Mouse (Mus musculus): ENCODE data around the gene Mcf2l. TPM values are rescaled to one million over a fixed set of nuclear protein-coding genes. Genes with fewer than 3 reads are reported as not detected.
A peak's percentile ranks its signal among the peaks of the same experiment; 100 is the strongest.

Mcf2l gene
- polyA plus RNA-seq, 1 experiment from 2014 or later, result 22.7 TPM

DNA sequence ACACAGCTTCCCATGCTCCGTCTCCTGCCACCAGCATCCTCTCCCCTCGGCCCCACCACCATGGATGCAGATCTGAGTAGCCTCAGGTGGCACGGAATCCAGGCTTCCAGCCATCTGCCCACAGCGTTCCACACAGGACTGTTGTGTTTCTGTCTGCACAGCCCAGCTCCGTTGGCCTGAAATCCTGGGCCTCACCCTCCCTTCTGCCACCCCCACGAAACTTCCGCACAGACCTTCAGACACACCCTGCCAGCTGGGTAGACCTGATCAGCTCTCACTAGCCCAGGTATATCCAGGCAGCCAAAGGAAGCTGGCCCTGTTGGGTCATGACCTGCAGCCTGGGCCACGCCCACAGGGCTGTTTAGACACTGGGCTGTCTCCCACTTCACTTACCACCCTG lies 66.9 kb downstream of the Mcf2l start:
- no peaks in the 10 kb centered on the region for H3K27me3 ChIP-seq
- ATAC-seq (replicated peaks; ENCODE audit: low FRiP score), result no peak
- H3K4me1 ChIP-seq, result peaks cover 10% of the 10 kb centered on the region
- no peak overlapping the region for H3K27ac ChIP-seq
- no peak overlapping the region for H3K4me2 ChIP-seq
- 80% methylated on average over 8 of the region's 8 CpGs for WGBS
- H3K9ac ChIP-seq, result no peak overlapping the region
- no peaks in the 10 kb centered on the region for H3K9me3 ChIP-seq (replicated peaks)
- no peak overlapping the region for H3K4me3 ChIP-seq (replicated peaks)
- H3K36me3 ChIP-seq, result no peaks in the 10 kb centered on the region

DNA sequence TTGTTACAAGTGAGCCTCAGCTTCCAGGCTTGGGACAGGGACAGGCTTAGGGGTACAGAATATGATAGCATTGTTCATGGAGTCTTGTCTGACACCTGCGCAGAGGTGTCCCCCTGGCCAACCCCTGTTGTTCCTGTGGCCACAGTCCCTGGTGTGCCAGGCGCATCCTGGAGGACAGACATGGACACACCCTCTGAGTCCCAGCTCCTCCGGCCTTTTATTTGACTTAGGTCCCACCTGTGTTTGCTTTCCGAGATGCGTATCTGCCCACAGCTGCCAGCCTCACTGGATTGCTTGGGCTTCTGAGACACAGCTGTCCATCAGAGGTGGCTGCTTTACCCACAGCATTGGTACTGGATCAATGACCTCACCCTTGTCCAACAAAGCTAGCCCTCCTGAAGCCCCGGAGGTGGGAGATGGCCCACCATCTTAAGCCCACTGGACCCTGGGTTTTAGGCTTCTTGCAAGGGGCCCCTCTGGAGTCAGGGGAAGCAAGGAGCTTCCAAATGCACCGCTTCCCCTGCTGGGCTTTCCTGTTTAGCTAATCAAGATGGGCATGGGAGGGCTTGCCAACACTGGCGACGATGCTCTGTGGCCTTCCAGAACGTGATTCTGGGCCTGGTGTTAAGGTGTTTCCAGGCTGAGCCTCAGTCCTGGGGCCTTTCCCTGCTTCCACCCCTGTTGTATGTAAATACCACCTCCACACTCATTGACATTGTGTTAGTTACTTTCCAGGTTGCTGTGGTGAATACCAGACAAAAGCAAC lies 67.7 kb downstream of the Mcf2l start:
- Histone ChIP-seq H3K4me1 (peaks cover 5% of the 10 kb centered on the region; the same call in 1 of the 2 replicates), H3K4me3 (replicated peaks) (no peak overlapping the region), H3K36me3 (no peaks in the 10 kb centered on the region), H3K9me3 (replicated peaks) (no peaks in the 10 kb centered on the region), H3K27ac (no peak overlapping the region), H3K27me3 (no peaks in the 10 kb centered on the region), H3K9ac (no peak overlapping the region), H3K4me2 (no peak overlapping the region)
- WGBS, result 82% methylated on average over 10 of the region's 10 CpGs
- no peak for ATAC-seq (replicated peaks; ENCODE audit: low FRiP score)

DNA sequence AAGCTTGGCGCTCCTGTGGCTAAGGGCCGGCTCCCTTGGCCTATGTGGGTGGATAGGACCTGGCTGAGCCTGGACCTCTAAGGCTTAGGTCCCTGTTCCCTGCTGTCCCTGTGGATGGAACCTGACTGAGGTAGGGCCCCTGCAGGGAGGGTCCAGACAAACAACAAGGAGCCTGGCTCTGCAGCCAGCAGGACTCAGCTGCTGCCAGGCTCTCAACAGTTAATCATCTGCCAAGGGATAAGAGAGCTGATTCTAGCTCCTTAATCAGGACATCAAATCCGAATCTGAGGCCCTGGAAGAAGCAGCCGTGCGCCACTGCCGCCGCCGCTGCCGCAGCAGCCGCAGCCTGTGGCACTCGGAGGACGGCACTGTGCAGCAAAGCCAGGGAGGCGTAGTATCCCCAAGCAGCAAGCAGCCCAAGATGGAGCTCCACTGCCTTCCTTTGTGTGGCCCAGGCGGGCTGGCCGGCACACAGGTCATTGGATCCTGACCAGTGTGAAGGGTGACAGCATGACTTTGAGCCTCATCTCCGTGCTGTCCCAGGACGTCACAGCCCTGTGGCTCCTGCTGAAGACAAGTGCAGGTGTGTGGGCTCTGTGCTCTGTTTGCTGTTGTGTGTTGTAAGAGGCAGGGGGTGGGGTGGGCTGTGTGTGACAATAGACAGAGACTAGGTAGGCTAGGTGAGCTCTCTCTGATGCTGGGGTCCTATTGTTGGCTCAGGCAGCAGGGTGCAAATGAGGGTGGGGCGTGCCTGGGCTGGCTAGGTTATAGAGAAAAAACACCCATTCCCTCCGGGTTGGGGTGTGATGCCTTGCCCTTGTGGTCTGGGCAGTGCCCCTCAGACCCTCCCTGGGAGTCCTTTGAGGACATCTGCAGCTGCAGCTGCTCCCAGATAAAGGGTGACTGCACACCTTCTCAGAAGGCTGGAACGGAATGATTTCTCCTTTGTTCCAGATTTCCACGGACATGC lies 74.3 kb downstream of the Mcf2l start:
- no peaks in the 10 kb centered on the region for H3K27me3 ChIP-seq
- H3K9me3 ChIP-seq (replicated peaks), result no peaks in the 10 kb centered on the region
- ATAC-seq (replicated peaks; ENCODE audit: low FRiP score), result peak; percentile 89
- peaks cover 55% of the 10 kb centered on the region for H3K4me1 ChIP-seq
- 8% methylated on average over 21 of the region's 21 CpGs for WGBS
- peak overlapping the region; percentile 72 for H3K4me2 ChIP-seq
- H3K9ac ChIP-seq, result peak overlapping the region; percentile 42
- H3K36me3 ChIP-seq, result no peaks in the 10 kb centered on the region
- peak overlapping the region; percentile 49 for H3K4me3 ChIP-seq (replicated peaks)
- peak overlapping the region; percentile 80 for H3K27ac ChIP-seq

DNA sequence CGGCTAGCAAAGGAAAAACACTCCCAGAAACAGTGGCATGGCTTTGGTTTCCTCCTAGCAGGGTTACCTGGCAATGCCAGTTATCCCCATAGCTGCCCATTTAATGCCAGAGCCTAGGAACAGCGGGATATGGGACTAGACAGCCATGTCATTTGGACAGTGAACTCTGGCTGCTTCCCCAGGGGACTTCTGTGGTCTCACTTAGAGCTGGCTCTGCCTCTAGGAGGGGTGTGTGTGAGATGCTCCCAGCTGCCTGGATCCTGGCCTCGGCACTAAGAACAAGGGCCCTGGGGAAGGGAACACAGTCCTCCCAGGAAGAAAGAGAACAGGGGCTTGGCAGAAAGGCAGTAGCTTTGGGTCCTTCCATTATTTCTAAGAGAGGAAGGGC lies 75.0 kb downstream of the Mcf2l start:
- H3K9me3 ChIP-seq (replicated peaks), result no peaks in the 10 kb centered on the region
- no peaks in the 10 kb centered on the region for H3K27me3 ChIP-seq
- peak overlapping the region; percentile 49 for H3K4me3 ChIP-seq (replicated peaks)
- H3K4me2 ChIP-seq, result peak overlapping the region; percentile 72
- no peaks in the 10 kb centered on the region for H3K36me3 ChIP-seq
- peak overlapping the region; percentile 80 for H3K27ac ChIP-seq
- WGBS, result 14% methylated on average over 3 of the region's 3 CpGs
- peak overlapping the region; percentile 36 for H3K9ac ChIP-seq
- ATAC-seq (replicated peaks; ENCODE audit: low FRiP score), result no peak
- H3K4me1 ChIP-seq, result peaks cover 58% of the 10 kb centered on the region

DNA sequence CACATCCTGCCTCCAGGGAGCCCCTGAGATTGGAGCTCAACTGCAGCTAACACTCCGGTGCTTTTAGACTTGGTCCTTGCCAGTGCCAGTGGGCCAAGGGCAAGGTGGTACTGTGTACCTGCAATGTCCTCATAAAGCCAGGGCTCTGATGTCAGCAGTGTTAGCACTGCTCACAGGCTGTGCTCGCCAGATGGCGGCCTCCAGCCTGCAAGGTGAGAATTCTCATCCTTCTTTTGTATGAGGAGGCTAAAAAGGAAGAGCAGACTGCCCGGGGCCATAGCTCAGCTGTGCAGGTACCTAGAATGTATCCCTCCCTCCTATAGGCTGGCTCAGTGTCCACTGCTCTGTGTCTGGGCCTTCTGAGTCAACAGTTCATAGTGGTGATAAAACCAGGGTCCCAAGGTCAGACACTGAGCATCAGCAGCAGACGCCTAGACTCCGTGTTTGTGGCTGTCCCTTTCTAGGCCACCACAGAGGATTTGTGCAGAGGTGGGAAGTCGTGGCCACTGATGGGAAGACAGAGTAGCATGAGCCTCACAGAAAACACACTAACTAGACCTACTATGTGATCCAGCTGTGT lies 77.5 kb downstream of the Mcf2l start:
- Histone ChIP-seq H3K27me3 (no peaks in the 10 kb centered on the region), H3K27ac (no peak overlapping the region), H3K9me3 (replicated peaks) (no peaks in the 10 kb centered on the region), H3K36me3 (no peaks in the 10 kb centered on the region), H3K9ac (no peak overlapping the region), H3K4me3 (replicated peaks) (no peak overlapping the region), H3K4me2 (no peak overlapping the region), H3K4me1 (peaks cover 73% of the 10 kb centered on the region)
- 60% methylated on average over 7 of the region's 7 CpGs for WGBS
- ATAC-seq (replicated peaks; ENCODE audit: low FRiP score), result no peak

DNA sequence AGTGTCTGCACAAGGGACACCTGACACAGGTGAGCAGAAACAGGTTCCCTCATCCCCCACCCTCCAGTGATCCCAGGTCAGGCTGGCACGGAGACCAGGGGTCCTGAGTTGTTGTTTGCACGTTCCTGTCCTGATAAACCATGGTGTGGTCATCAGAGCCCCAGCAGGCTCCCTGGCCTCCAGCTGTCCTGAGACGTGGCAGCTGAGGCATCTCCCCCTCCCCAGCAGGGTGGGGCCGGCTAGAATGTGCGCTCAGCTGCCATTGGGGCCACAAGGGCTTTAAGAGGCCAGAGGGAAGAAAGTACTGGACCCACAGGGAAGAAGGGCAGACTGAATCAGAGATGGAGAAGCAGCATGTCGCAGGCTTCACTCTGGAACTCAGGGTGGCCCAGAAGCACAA lies 79.1 kb downstream of the Mcf2l start:
- Histone ChIP-seq H3K27ac (no peak overlapping the region), H3K9me3 (replicated peaks) (no peaks in the 10 kb centered on the region), H3K4me3 (replicated peaks) (no peak overlapping the region), H3K27me3 (no peaks in the 10 kb centered on the region), H3K36me3 (no peaks in the 10 kb centered on the region), H3K9ac (no peak overlapping the region), H3K4me2 (no peak overlapping the region), H3K4me1 (peaks cover 80% of the 10 kb centered on the region)
- WGBS, result 43% methylated on average over 6 of the region's 6 CpGs
- ATAC-seq (replicated peaks; ENCODE audit: low FRiP score), result no peak

DNA sequence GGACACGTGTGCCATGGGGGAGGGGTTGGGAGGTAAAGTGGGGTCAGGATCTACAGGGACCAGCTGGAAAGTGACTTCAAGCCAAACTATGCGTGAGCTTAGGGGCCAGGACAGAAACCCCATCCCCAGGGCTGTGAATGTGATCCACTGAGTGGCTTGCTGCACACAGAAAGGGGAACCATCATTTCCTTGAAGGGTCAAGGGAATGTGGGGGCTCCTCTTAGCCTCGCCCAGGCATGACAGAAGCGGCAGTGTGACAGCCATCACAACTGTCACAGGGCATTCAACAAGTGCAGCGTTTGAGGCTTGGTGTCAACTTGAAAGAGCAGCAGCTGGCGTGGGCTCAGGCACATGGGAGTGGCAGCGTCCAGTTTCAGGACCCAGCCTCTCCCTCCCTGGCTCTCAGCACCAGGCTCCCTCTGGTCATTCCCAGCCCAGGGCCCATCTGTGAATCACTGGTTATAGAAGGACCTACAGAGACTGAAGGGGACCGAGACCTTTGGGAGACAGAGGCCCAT lies 81.8 kb downstream of the Mcf2l start:
- H3K9me3 ChIP-seq (replicated peaks), result no peaks in the 10 kb centered on the region
- no peak overlapping the region for H3K4me3 ChIP-seq (replicated peaks)
- no peak overlapping the region for H3K4me2 ChIP-seq
- no peak overlapping the region for H3K27ac ChIP-seq
- H3K36me3 ChIP-seq, result no peaks in the 10 kb centered on the region
- H3K27me3 ChIP-seq, result no peaks in the 10 kb centered on the region
- peaks cover 68% of the 10 kb centered on the region for H3K4me1 ChIP-seq
- WGBS, result 49% methylated on average over 8 of the region's 8 CpGs
- ATAC-seq (replicated peaks; ENCODE audit: low FRiP score), result peak; percentile 10
- H3K9ac ChIP-seq, result no peak overlapping the region

DNA sequence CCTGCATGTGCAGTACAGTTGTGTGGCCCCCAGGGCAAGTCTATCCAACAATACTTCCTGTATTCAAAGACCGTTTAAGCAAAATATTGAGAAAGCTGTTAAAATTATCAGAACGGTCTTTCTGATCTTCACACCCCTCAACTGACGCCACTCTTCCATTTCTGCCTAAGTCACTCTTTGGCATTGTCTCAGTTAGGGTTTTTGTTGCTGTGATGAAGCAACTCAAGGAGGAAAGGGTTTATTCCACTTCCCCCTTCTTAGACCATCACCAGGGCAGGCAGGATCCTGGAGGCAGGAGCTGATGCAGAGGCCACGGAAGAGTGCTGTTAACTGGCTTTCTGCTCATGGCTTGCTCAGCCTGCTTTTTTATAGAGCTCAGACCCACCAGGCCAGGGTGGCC lies 82.3 kb downstream of the Mcf2l start:
- Histone ChIP-seq H3K27me3 (no peaks in the 10 kb centered on the region), H3K4me1 (peaks cover 63% of the 10 kb centered on the region), H3K9me3 (replicated peaks) (no peaks in the 10 kb centered on the region), H3K36me3 (no peaks in the 10 kb centered on the region), H3K27ac (no peak overlapping the region), H3K4me3 (replicated peaks) (no peak overlapping the region), H3K9ac (no peak overlapping the region), H3K4me2 (no peak overlapping the region)
- no peak for ATAC-seq (replicated peaks; ENCODE audit: low FRiP score)
- WGBS, result 77% methylated on average over 4 of the region's 4 CpGs

DNA sequence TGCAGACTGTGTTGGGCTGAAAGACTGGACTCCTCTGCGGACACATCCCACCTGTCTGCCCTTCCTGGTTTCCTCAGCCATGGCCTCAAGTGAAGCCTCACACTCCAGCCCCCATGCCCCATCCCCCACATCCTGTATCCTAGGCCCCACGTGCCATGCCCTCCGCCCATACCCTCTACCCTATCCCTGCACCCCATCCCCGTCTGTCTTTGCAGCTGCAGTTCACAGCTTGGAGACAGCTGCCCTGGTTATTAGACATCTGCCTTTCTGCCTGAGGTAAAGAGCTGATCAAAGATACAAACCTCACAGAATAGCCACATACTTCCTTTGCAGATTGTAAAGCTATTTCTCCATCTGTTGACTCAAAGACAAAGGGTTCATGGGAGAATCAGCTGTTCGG lies 83.3 kb downstream of the Mcf2l start:
- Histone ChIP-seq H3K9me3 (replicated peaks) (no peaks in the 10 kb centered on the region), H3K27ac (no peak overlapping the region), H3K4me2 (no peak overlapping the region), H3K27me3 (no peaks in the 10 kb centered on the region), H3K9ac (no peak overlapping the region), H3K4me3 (replicated peaks) (no peak overlapping the region), H3K36me3 (no peaks in the 10 kb centered on the region), H3K4me1 (peaks cover 60% of the 10 kb centered on the region)
- ATAC-seq (replicated peaks; ENCODE audit: low FRiP score), result no peak
- 45% methylated on average over 5 of the region's 5 CpGs for WGBS

DNA sequence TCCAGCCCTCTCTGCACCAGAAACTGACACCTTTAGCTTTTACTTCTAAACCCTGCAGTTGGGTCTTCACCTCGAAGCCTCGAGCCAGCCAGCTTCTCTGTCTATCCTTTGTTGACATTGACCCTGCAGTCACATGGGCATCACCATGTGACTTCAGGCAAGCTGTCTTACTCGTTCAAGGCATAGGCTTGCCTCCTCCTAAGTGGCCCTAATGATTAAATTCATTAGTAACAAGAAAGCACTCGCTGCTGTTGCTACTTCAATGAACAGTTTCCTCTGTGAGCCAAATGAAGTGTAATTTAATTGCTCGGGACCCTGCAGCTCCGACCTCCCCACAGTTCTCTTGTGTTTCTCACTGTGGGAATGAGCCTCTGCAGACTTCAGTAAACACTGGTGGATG lies 83.8 kb downstream of the Mcf2l start:
- no peak for ATAC-seq (replicated peaks; ENCODE audit: low FRiP score)
- no peak overlapping the region for H3K4me2 ChIP-seq
- WGBS, result 25% methylated on average over 6 of the region's 6 CpGs
- no peaks in the 10 kb centered on the region for H3K27me3 ChIP-seq
- no peak overlapping the region for H3K27ac ChIP-seq
- H3K36me3 ChIP-seq, result no peaks in the 10 kb centered on the region
- H3K4me1 ChIP-seq, result peaks cover 62% of the 10 kb centered on the region
- H3K4me3 ChIP-seq (replicated peaks), result no peak overlapping the region
- no peak overlapping the region for H3K9ac ChIP-seq
- no peaks in the 10 kb centered on the region for H3K9me3 ChIP-seq (replicated peaks)

DNA sequence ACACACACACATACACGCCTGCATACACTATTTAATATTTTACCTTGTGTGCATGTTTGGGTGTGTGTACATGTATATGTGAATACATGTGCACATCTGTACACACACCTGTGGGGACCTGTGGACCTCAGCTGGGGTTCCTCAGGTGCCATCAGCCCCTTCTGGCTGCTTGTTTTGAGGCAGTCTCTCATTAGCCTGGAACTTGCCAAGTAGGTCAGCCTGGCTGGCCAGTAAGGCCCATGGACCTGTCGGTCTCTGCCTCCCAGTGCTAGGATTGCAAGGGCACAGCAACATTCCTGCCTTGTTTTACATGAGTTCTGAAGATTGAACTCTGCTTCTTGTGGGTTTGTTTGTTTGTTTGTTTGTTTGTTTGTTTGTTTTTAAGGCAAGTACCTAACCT lies 87.0 kb downstream of the Mcf2l start:
- 91% methylated on average over 2 of the region's 2 CpGs for WGBS
- no peaks in the 10 kb centered on the region for H3K9me3 ChIP-seq (replicated peaks)
- ATAC-seq (replicated peaks; ENCODE audit: low FRiP score), result no peak
- peaks cover 43% of the 10 kb centered on the region for H3K4me1 ChIP-seq
- H3K9ac ChIP-seq, result no peak overlapping the region
- peaks cover 8% of the 10 kb centered on the region for H3K36me3 ChIP-seq
- no peaks in the 10 kb centered on the region for H3K27me3 ChIP-seq
- no peak overlapping the region for H3K4me2 ChIP-seq
- no peak overlapping the region for H3K4me3 ChIP-seq (replicated peaks)
- H3K27ac ChIP-seq, result no peak overlapping the region

DNA sequence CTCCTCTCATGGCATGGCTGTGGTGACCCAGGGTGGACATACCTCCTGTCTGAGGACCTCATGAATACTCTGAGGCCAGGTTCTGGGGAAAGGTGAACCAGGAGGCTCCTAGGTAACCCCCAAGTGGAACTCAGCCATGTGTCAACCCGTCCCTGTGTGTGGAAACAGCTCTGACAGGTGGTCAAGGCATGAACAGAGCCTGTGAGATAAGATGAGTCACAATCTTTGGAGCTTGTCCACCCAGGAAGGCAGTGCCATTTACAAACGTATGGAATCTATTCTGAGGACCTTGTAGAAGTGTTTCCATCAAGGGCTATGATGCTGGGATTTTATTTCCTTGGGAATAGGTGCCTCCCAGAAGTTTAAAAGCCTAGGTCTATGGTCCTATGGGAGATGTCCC lies 87.6 kb downstream of the Mcf2l start:
- Histone ChIP-seq H3K27me3 (no peaks in the 10 kb centered on the region), H3K4me2 (no peak overlapping the region), H3K36me3 (peaks cover 14% of the 10 kb centered on the region), H3K9me3 (replicated peaks) (no peaks in the 10 kb centered on the region), H3K9ac (no peak overlapping the region), H3K4me3 (replicated peaks) (no peak overlapping the region), H3K27ac (no peak overlapping the region), H3K4me1 (peaks cover 37% of the 10 kb centered on the region)
- no peak for ATAC-seq (replicated peaks; ENCODE audit: low FRiP score)
- 63% methylated on average over 2 of the region's 2 CpGs for WGBS
